Mouse (Mus musculus) forebrain, embryonic 14.5 days (tissue): ENCODE measurements at regions not wholly inside any gene's neighbourhood (a gene's known extent, or its start where the extent isn't known, plus 50 kb on each side); places are given as distances from the start of the nearest gene placed in this dataset.
A peak's percentile ranks its signal among the peaks of the same experiment; 100 is the strongest.

ENCODE experiments used
- ATAC-seq: fragments of 200-750 bp; cut with Nextera tagmentation; 2 replicates; pipeline ENCODE4 v1.8.0; 2017; ENCODE audit warnings: mild to moderate bottlenecking, moderate library complexity
- DNase-seq: peaks from one replicate; pipeline ENCODE4 v3.0.0-alpha.2; 2015; ENCODE audit warnings: low spot score
- H3K27ac ChIP-seq: fragments of 300-500 bp; sonication (generic); 2 replicates; pipeline ENCODE4 v1.5.1; 2014; ENCODE audit warnings: low read depth, mild to moderate bottlenecking, control low read depth, low read length, moderate library complexity
- H3K27me3 ChIP-seq: fragments of 300-500 bp; sonication (generic); replicated peaks from 2 replicates; pipeline ENCODE4 v1.6.1; 2014; ENCODE audit warnings: low read length, control low read depth, mixed read lengths; ENCODE audit not compliant: control insufficient read depth, insufficient read depth
- H3K36me3 ChIP-seq: fragments of 300-500 bp; sonication (generic); 2 replicates; pipeline ENCODE4 v1.6.1; 2014; ENCODE audit warnings: low read length, control low read depth; ENCODE audit not compliant: control insufficient read depth, insufficient read depth
- H3K4me1 ChIP-seq: fragments of 300-500 bp; sonication (generic); 2 replicates; pipeline ENCODE4 v1.6.1; 2014; ENCODE audit warnings: antibody characterized with exemption, low read length, control low read depth; ENCODE audit not compliant: control insufficient read depth, insufficient read depth
- H3K4me2 ChIP-seq: fragments of 300-500 bp; sonication (generic); 2 replicates; pipeline ENCODE4 v1.6.1; 2014; ENCODE audit warnings: mild to moderate bottlenecking, control low read depth, low read length
- H3K4me3 ChIP-seq: fragments of 300-500 bp; sonication (generic); 2 replicates; pipeline ENCODE4 v1.5.1; 2014; ENCODE audit warnings: low read depth, low read length, control low read depth
- H3K9ac ChIP-seq: fragments of 300-500 bp; sonication (generic); 2 replicates; pipeline ENCODE4 v1.6.1; 2014; ENCODE audit warnings: mild to moderate bottlenecking, low read length, control low read depth, moderate library complexity
- H3K9me3 ChIP-seq: fragments of 300-500 bp; sonication (generic); replicated peaks from 2 replicates; pipeline ENCODE4 v1.6.1; 2016; ENCODE audit warnings: low read length, control low read depth, mixed read lengths; ENCODE audit not compliant: control insufficient read depth
- WGBS: fragments of 180-500 bp; shearing (Covaris S2); extraction: QIAGEN DNeasy Blood & Tissue Kit; methylation state at CpG from one replicate; pipeline ENCODE4 v1.1.7; 2014; 5-methylcytosine and 5-hydroxymethylcytosine counted together

- no peaks in the 10 kb centered on the region for H3K9me3 ChIP-seq
- H3K9ac ChIP-seq, result no peak overlapping the region
- no peak for ATAC-seq
- 90% methylated on average over 6 of the region's 6 CpGs for WGBS
- no peaks in the 10 kb centered on the region for H3K4me1 ChIP-seq
- no peak overlapping the region for H3K27ac ChIP-seq
- no peak overlapping the region for H3K4me2 ChIP-seq
- no peak for DNase-seq
- no peaks in the 10 kb centered on the region for H3K27me3 ChIP-seq
- H3K36me3 ChIP-seq, result no peaks in the 10 kb centered on the region
- no peak overlapping the region for H3K4me3 ChIP-seq
These were observed 187.2 kb downstream of the Ifng start for GRCm38 (mm10) chr10:118628000-118628399.

GRCm38 (mm10) chr10:118629360-118630040 is 188.7 kb downstream of the Ifng start:
- DNase-seq (no peak), ATAC-seq (no peak)
- H3K36me3 ChIP-seq, result no peaks in the 10 kb centered on the region
- no peak overlapping the region for H3K4me3 ChIP-seq
- H3K27me3 ChIP-seq, result no peaks in the 10 kb centered on the region
- H3K4me1 ChIP-seq, result no peaks in the 10 kb centered on the region
- H3K9ac ChIP-seq, result no peak overlapping the region
- H3K27ac ChIP-seq, result no peak overlapping the region
- 90% methylated on average over 22 of the region's 22 CpGs for WGBS
- no peaks in the 10 kb centered on the region for H3K9me3 ChIP-seq
- no peak overlapping the region for H3K4me2 ChIP-seq

DNA sequence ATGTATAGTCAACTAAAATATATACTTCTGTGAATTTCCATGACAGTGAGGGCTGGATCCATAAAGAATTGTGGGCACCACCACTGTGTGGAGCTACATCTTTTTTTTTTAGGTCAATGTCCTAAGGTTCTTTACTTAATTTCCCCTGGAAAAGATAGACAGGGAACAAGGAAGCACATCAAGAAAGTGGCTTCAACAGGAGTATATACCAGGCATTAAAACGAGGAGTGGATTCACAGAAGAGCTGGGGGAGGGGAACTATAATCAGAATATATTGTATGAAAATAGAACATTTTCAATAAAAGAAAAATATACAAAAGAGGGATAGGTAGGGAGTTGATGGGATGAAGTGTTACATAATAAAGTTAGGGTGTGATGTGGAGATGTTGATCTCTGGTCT is 190.9 kb downstream of the Ifng start:
- Histone ChIP-seq H3K4me3 (no peak overlapping the region), H3K9ac (no peak overlapping the region), H3K4me2 (no peak overlapping the region), H3K9me3 (no peaks in the 10 kb centered on the region), H3K27me3 (no peaks in the 10 kb centered on the region), H3K4me1 (no peaks in the 10 kb centered on the region), H3K27ac (no peak overlapping the region), H3K36me3 (no peaks in the 10 kb centered on the region)
- no peak for DNase-seq
- ATAC-seq, result no peak
- WGBS, result 81% methylated on average over 1 of the region's 1 CpGs

- WGBS, result 89% methylated on average over 5 of the region's 5 CpGs
- no peak for ATAC-seq
- Histone ChIP-seq H3K9me3 (no peaks in the 10 kb centered on the region), H3K9ac (no peak overlapping the region), H3K27ac (no peak overlapping the region), H3K4me3 (no peak overlapping the region), H3K4me1 (no peaks in the 10 kb centered on the region), H3K36me3 (no peaks in the 10 kb centered on the region), H3K4me2 (no peak overlapping the region), H3K27me3 (no peaks in the 10 kb centered on the region)
- no peak for DNase-seq
These were observed 191.3 kb downstream of the Ifng start for GRCm38 (mm10) chr10:118632187-118632586.

DNA sequence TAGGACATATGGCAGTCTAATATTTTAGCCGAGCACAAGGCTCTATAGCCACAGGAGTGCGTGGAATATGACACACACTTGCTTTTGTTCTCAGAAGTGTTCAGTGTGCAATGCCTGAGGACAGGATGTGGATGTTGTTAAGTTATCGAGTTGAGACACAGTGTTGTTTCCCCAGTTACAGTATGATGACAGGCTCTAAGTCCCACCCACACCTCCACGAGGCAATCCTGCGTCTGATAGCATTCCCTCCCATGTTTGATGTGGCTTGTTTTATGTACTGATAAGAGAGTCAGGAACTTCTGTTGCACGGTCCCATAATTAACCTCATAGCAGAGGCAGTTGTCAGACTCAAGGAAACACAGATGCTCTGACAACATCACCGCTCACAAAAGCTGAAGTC is 192.6 kb downstream of the Ifng start:
- no peak overlapping the region for H3K27ac ChIP-seq
- no peaks in the 10 kb centered on the region for H3K4me1 ChIP-seq
- H3K4me2 ChIP-seq, result no peak overlapping the region
- H3K36me3 ChIP-seq, result no peaks in the 10 kb centered on the region
- no peak for ATAC-seq
- no peaks in the 10 kb centered on the region for H3K27me3 ChIP-seq
- no peaks in the 10 kb centered on the region for H3K9me3 ChIP-seq
- 77% methylated on average over 7 of the region's 7 CpGs for WGBS
- no peak overlapping the region for H3K9ac ChIP-seq
- H3K4me3 ChIP-seq, result no peak overlapping the region
- no peak for DNase-seq

GRCm38 (mm10) chr10:118639097-118639496 is 198.3 kb downstream of the Ifng start:
- no peak overlapping the region for H3K4me3 ChIP-seq
- no peak overlapping the region for H3K27ac ChIP-seq
- no peaks in the 10 kb centered on the region for H3K27me3 ChIP-seq
- no peaks in the 10 kb centered on the region for H3K36me3 ChIP-seq
- H3K4me2 ChIP-seq, result no peak overlapping the region
- no peak for DNase-seq
- peaks cover 7% of the 10 kb centered on the region; the same call in 1 of the 2 replicates for H3K4me1 ChIP-seq
- no peaks in the 10 kb centered on the region for H3K9me3 ChIP-seq
- WGBS, result 86% methylated on average over 4 of the region's 4 CpGs
- ATAC-seq, result no peak
- no peak overlapping the region for H3K9ac ChIP-seq

- peak overlapping the region; percentile 20 for H3K4me2 ChIP-seq
- peaks cover 7% of the 10 kb centered on the region; the same call in 1 of the 2 replicates for H3K4me1 ChIP-seq
- peak overlapping the region; percentile 81 for H3K27ac ChIP-seq
- H3K36me3 ChIP-seq, result no peaks in the 10 kb centered on the region
- H3K9ac ChIP-seq, result no peak overlapping the region; the same call in 1 of the 2 replicates
- DNase-seq, result peak; percentile 80
- H3K4me3 ChIP-seq, result no peak overlapping the region
- WGBS, result 46% methylated on average over 7 of the region's 7 CpGs
- no peaks in the 10 kb centered on the region for H3K9me3 ChIP-seq
- peak; percentile 77 for ATAC-seq
- no peaks in the 10 kb centered on the region for H3K27me3 ChIP-seq
These were observed 199.4 kb downstream of the Ifng start for GRCm38 (mm10) chr10:118640121-118640809.

GRCm38 (mm10) chr10:118640810-118641427 is 200.1 kb downstream of the Ifng start:
- Histone ChIP-seq H3K9me3 (no peaks in the 10 kb centered on the region), H3K36me3 (no peaks in the 10 kb centered on the region), H3K27me3 (no peaks in the 10 kb centered on the region), H3K27ac (peak overlapping the region; percentile 81), H3K4me3 (no peak overlapping the region), H3K9ac (peak overlapping the region; percentile 33; the same call in 1 of the 2 replicates), H3K4me1 (peaks cover 7% of the 10 kb centered on the region; the same call in 1 of the 2 replicates), H3K4me2 (peak overlapping the region; percentile 20)
- WGBS, result 19% methylated on average over 12 of the region's 12 CpGs
- ATAC-seq (peak; percentile 84), DNase-seq (peak; percentile 77)

DNA sequence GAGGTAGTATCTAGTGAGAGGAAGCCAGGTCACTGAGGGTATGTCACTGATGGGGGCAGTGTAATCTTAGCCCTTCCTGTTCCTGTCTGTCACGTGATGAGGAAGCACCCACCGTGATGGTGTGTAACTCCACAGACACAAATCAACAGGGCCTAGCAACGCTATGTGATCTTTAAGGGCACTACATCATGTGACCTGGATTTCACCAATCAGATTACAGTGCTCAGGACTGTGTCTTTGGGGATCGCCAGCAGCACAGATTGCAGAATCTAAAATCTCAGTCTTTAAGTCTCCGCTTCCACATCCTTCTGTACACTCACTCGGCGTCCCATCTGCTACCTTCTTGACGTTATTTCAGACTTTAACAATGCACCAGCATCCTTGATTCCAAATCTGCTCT is 202.8 kb downstream of the Ifng start:
- no peaks in the 10 kb centered on the region for H3K36me3 ChIP-seq
- ATAC-seq (no peak), DNase-seq (peak; percentile 36)
- peaks cover 7% of the 10 kb centered on the region; the same call in 1 of the 2 replicates for H3K4me1 ChIP-seq
- no peak overlapping the region for H3K9ac ChIP-seq
- no peaks in the 10 kb centered on the region for H3K9me3 ChIP-seq
- WGBS, result 74% methylated on average over 8 of the region's 8 CpGs
- no peak overlapping the region for H3K27ac ChIP-seq
- H3K27me3 ChIP-seq, result no peaks in the 10 kb centered on the region
- H3K4me3 ChIP-seq, result no peak overlapping the region
- no peak overlapping the region for H3K4me2 ChIP-seq
